Mouse (Mus musculus) spleen, adult 2 months (tissue): ENCODE measurements around the gene 6430548M08Rik. TPM values are rescaled to one million over a fixed set of nuclear protein-coding genes. Genes with fewer than 3 reads are reported as not detected.

Experiments used
- DNase-seq, 2 experiments: peaks; one replicate each; pipeline versions ENCODE4 v3.0.0 to v3.0.0-alpha.2; 2012 to 2021; ENCODE audit warnings: low spot score in 2 of 2, low read depth in 1 of 2
- H3K27ac ChIP-seq: fragments of 200-500 bp; 2 replicates; pipeline ENCODE4 v1.5.1; 2012; ENCODE audit warnings: low read length, inconsistent platforms; ENCODE audit not compliant: insufficient read depth
- H3K27me3 ChIP-seq: fragments of 200-500 bp; 2 replicates; pipeline ENCODE4 v1.6.1; 2012; ENCODE audit warnings: mild to moderate bottlenecking, moderate library complexity, low read length, inconsistent platforms; ENCODE audit not compliant: control insufficient read depth, insufficient read depth
- H3K36me3 ChIP-seq: fragments of 200-500 bp; 2 replicates; pipeline ENCODE4 v1.6.1; 2012; ENCODE audit warnings: mild to moderate bottlenecking, low read length, inconsistent platforms; ENCODE audit not compliant: control insufficient read depth, insufficient read depth
- H3K4me1 ChIP-seq: fragments of 200-500 bp; 2 replicates; pipeline ENCODE4 v1.6.1; 2011; ENCODE audit warnings: inconsistent platforms; ENCODE audit not compliant: control insufficient read depth, insufficient read depth, insufficient read length
- H3K4me3 ChIP-seq: fragments of 200-500 bp; 2 replicates; pipeline ENCODE4 v1.5.1; 2011; ENCODE audit warnings: mild to moderate bottlenecking, inconsistent platforms; ENCODE audit not compliant: insufficient read depth, insufficient read length; ENCODE audit errors: extremely low read depth
- CTCF ChIP-seq: fragments of 200-500 bp; IDR thresholded peaks from 2 replicates; pipeline ENCODE4 v1.5.1; 2011; ENCODE audit warnings: mild to moderate bottlenecking, inconsistent platforms; ENCODE audit not compliant: insufficient read depth, insufficient read length, insufficient replicate concordance; ENCODE audit errors: extremely low read depth
- POLR2A ChIP-seq: fragments of 200-500 bp; IDR thresholded peaks from 2 replicates; pipeline ENCODE4 v1.6.1; 2011; ENCODE audit warnings: low read depth, low read length, inconsistent platforms
- WGBS: fragments of 180-500 bp; shearing (Covaris S2); methylation state at CpG from one replicate; pipeline ENCODE4 v1.1.7; 2018; 5-methylcytosine and 5-hydroxymethylcytosine counted together
- polyA plus RNA-seq: library from polyadenylated mRNA; depleted of rRNA; stranded (reverse); fragments of >200 nt; gene quantifications from 2 replicates; pipeline ENCODE4 v1.2.3, GENCODE M21; 2012; rRNA removed

Gene 6430548M08Rik
- polyA plus RNA-seq, 1 experiment, result 20.6 TPM

- 97% methylated on average over 3 of the region's 3 CpGs for WGBS
- peaks cover 14% of the 10 kb centered on the region; the same call in 1 of the 2 replicates for H3K4me1 ChIP-seq
- TF ChIP-seq CTCF, result no peak
- no peak for TF ChIP-seq POLR2A
- H3K27ac ChIP-seq, result no peak overlapping the region
- no peaks in the 10 kb centered on the region for H3K36me3 ChIP-seq
- no peak overlapping the region for H3K4me3 ChIP-seq
- H3K27me3 ChIP-seq, result no peaks in the 10 kb centered on the region
- DNase-seq, result no peak
Measured at GRCm38 (mm10) chr8:120213229-120213628, 99.3 kb downstream of the 6430548M08Rik start.

DNA sequence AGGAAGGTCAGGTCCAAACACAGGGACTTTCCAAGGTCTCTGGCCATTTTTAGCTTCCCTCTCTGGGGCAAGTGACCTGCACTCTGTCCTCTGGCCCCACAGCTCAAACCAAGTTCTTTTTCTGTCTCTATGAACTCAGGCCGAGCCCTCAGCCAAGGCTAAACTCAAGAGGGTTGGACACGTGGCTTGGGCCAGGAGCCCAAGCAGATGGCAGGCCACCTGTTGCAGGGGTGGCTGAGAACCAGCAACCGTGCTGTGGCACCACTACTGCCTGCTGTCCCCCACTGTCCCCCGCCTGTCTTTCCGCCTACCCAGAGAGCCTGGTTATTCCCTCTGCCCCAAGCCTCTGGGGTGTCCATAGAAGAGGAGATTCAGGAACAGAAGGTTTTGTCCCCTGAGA lies 100.0 kb downstream of the 6430548M08Rik start:
- DNase-seq, result no peak

More for the DNA sequence above, 100.0 kb downstream of the 6430548M08Rik start:
- H3K4me3 ChIP-seq, result no peak overlapping the region
- peaks cover 14% of the 10 kb centered on the region; the same call in 1 of the 2 replicates for H3K4me1 ChIP-seq
- H3K27ac ChIP-seq, result no peak overlapping the region
- WGBS, result 34% methylated on average over 5 of the region's 5 CpGs
- TF ChIP-seq POLR2A (no peak), CTCF (no peak)
- H3K27me3 ChIP-seq, result no peaks in the 10 kb centered on the region
- no peaks in the 10 kb centered on the region for H3K36me3 ChIP-seq

Other genes with a start within 250 kb of the 6430548M08Rik start
- 77.8 and 81.9 TPM in 2 replicates for gene Usp10, start 203.8 kb upstream of the 6430548M08Rik start, polyA plus RNA-seq
- 26.1 and 26.4 TPM in 2 replicates for gene Gm20388, start 203.3 kb upstream of the 6430548M08Rik start, polyA plus RNA-seq
- 4.1 and 8.9 TPM in 2 replicates for gene Crispld2, start 121.7 kb upstream of the 6430548M08Rik start, polyA plus RNA-seq
- 45.8 and 57.9 TPM in 2 replicates for gene Zdhhc7, start 12.7 kb upstream of the 6430548M08Rik start, polyA plus RNA-seq
- not detected in 2 replicates for gene Fam92b, start 63.3 kb downstream of the 6430548M08Rik start, polyA plus RNA-seq
- gene Gse1, start 114.3 kb downstream of the 6430548M08Rik start, polyA plus RNA-seq, result 39.2 and 49.3 TPM in 2 replicates